Mouse (Mus musculus) ES-Bruce4 (cell line): ENCODE measurements around the gene 1500015O10Rik. TPM values are rescaled to one million over a fixed set of nuclear protein-coding genes. Genes with fewer than 3 reads are reported as not detected.

Source experiments
- H3K27ac ChIP-seq: 2 replicates; pipeline ENCODE4 v1.5.1; 2012; ENCODE audit warnings: low read length, inconsistent platforms; ENCODE audit not compliant: insufficient read depth
- H3K27me3 ChIP-seq: 2 replicates; pipeline ENCODE4 v1.6.1; 2012; ENCODE audit warnings: mild to moderate bottlenecking, low read length, inconsistent platforms; ENCODE audit not compliant: control insufficient read depth, poor library complexity, insufficient read depth, severe bottlenecking
- H3K36me3 ChIP-seq: 2 replicates; pipeline ENCODE4 v1.6.1; 2012; ENCODE audit warnings: inconsistent platforms, mild to moderate bottlenecking, low read length, moderate library complexity; ENCODE audit not compliant: control insufficient read depth, poor library complexity, insufficient read depth, severe bottlenecking
- H3K4me1 ChIP-seq: one replicate; pipeline ENCODE4 v1.8.1; 2011; ENCODE audit warnings: low read length; ENCODE audit not compliant: control insufficient read depth, insufficient read depth
- H3K4me3 ChIP-seq: 2 replicates; pipeline ENCODE4 v1.5.1; 2011; ENCODE audit warnings: low read depth, mild to moderate bottlenecking, low read length
- H3K9ac ChIP-seq: 2 replicates; pipeline ENCODE4 v1.6.1; 2012; ENCODE audit warnings: low read depth, mild to moderate bottlenecking, inconsistent platforms; ENCODE audit not compliant: poor library complexity, severe bottlenecking
- H3K9me3 ChIP-seq: replicated peaks from 2 replicates; pipeline ENCODE4 v1.6.1; 2012; ENCODE audit warnings: mild to moderate bottlenecking, low read length, inconsistent platforms; ENCODE audit not compliant: control insufficient read depth, poor library complexity, insufficient read depth, severe bottlenecking
- CTCF ChIP-seq: IDR thresholded peaks from one replicate; pipeline ENCODE4 v1.8.1; 2011; ENCODE audit warnings: low read depth, low read length
- EP300 ChIP-seq: IDR thresholded peaks from 2 replicates; pipeline ENCODE4 v1.6.1; 2011; ENCODE audit warnings: low read depth, low read length; ENCODE audit not compliant: insufficient read depth
- POLR2A ChIP-seq: IDR thresholded peaks from one replicate; pipeline ENCODE4 v1.8.1; 2011; ENCODE audit warnings: low read length; ENCODE audit not compliant: insufficient read depth
- polyA plus RNA-seq: library from polyadenylated mRNA; stranded (reverse); fragments of >200 nt; gene quantifications from 2 replicates; pipeline ENCODE4 v1.2.4, GENCODE M21; 2011; ENCODE audit warnings: low read depth; ENCODE audit not compliant: missing spikeins, insufficient read depth, insufficient read length

The 1500015O10Rik gene
- polyA plus RNA-seq, 1 experiment = not detected

DNA sequence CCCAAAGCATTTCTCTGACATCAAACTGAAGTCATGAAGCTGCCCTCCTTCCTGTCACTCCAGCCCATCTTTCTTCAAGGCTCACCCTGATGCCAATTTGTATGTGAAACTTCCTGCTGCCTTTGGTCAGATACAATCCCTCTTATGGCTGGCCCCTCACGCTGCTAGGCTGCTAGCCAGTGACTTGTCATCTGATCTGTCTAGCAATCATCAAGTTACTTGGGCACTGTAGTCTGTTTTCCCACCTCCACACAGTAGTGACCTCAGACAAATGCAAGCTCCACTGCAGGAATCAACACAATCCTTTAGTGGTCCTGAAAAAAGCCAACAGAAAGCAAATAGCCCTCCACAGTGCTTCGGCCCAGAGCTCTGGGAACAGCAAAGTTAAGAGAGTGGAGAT, 50.8 kb downstream of the 1500015O10Rik start:
- no peak overlapping the region for H3K9ac ChIP-seq
- H3K4me1 ChIP-seq = no peaks in the 10 kb centered on the region
- no peak overlapping the region for H3K4me3 ChIP-seq
- H3K36me3 ChIP-seq = no peaks in the 10 kb centered on the region
- no peaks in the 10 kb centered on the region for H3K9me3 ChIP-seq
- TF ChIP-seq POLR2A = no peak
- no peak for TF ChIP-seq EP300
- no peak for TF ChIP-seq CTCF
- no peaks in the 10 kb centered on the region for H3K27me3 ChIP-seq
- H3K27ac ChIP-seq = no peak overlapping the region

GRCm38 (mm10) chr1:43781672-43782071, 51.3 kb downstream of the 1500015O10Rik start:
- Histone ChIP-seq H3K9ac (no peak overlapping the region), H3K36me3 (no peaks in the 10 kb centered on the region), H3K4me3 (no peak overlapping the region), H3K27ac (no peak overlapping the region), H3K9me3 (no peaks in the 10 kb centered on the region), H3K27me3 (no peaks in the 10 kb centered on the region), H3K4me1 (no peaks in the 10 kb centered on the region)
- TF ChIP-seq POLR2A = no peak
- no peak for TF ChIP-seq CTCF
- TF ChIP-seq EP300 = no peak

DNA sequence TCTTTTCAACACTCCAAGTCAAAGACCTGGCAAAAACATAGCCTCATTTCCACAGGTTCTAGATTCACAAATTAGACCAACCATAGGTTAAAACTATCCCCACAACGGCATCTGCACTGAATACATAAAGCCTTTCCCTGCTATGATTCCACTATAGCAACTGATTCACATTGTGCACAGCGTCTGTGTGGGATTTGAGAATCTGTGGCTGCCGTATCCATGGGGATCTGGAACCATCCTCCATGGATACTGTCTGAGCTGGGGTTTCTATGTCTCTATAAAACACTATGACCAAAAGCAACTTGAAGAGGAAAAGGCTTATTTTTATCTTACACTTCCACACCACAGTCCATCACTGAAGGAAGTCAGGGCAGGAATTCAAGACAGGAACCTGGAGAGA, 52.3 kb downstream of the 1500015O10Rik start:
- Histone ChIP-seq H3K9me3 (no peaks in the 10 kb centered on the region), H3K4me1 (no peaks in the 10 kb centered on the region), H3K9ac (no peak overlapping the region)

GRCm38 (mm10) chr1:43783186-43783585, 52.8 kb downstream of the 1500015O10Rik start:
- Histone ChIP-seq H3K27ac (no peak overlapping the region), H3K36me3 (no peaks in the 10 kb centered on the region), H3K4me1 (no peaks in the 10 kb centered on the region), H3K27me3 (no peaks in the 10 kb centered on the region), H3K9ac (no peak overlapping the region), H3K4me3 (no peak overlapping the region), H3K9me3 (no peaks in the 10 kb centered on the region)
- no peak for TF ChIP-seq CTCF
- TF ChIP-seq POLR2A = no peak
- no peak for TF ChIP-seq EP300

More for the DNA sequence above, 52.3 kb downstream of the 1500015O10Rik start:
- TF ChIP-seq POLR2A (no peak), EP300 (no peak), CTCF (no peak)
- Histone ChIP-seq H3K27ac (no peak overlapping the region), H3K36me3 (no peaks in the 10 kb centered on the region), H3K27me3 (no peaks in the 10 kb centered on the region), H3K4me3 (no peak overlapping the region)

GRCm38 (mm10) chr1:43785316-43785715, 54.9 kb downstream of the 1500015O10Rik start:
- H3K36me3 ChIP-seq = no peaks in the 10 kb centered on the region

GRCm38 (mm10) chr1:43786711-43787110, 56.3 kb downstream of the 1500015O10Rik start:
- Histone ChIP-seq H3K4me1 (no peaks in the 10 kb centered on the region), H3K27me3 (no peaks in the 10 kb centered on the region), H3K36me3 (no peaks in the 10 kb centered on the region)

More at GRCm38 (mm10) chr1:43785316-43785715, 54.9 kb downstream of the 1500015O10Rik start:
- Histone ChIP-seq H3K27ac (no peak overlapping the region), H3K9me3 (no peaks in the 10 kb centered on the region), H3K4me1 (no peaks in the 10 kb centered on the region), H3K27me3 (no peaks in the 10 kb centered on the region), H3K9ac (no peak overlapping the region), H3K4me3 (no peak overlapping the region)
- TF ChIP-seq EP300 (no peak), POLR2A (no peak), CTCF (no peak)

More at GRCm38 (mm10) chr1:43786711-43787110, 56.3 kb downstream of the 1500015O10Rik start:
- Histone ChIP-seq H3K9me3 (no peaks in the 10 kb centered on the region), H3K9ac (no peak overlapping the region), H3K27ac (no peak overlapping the region), H3K4me3 (no peak overlapping the region)
- TF ChIP-seq CTCF (no peak), POLR2A (no peak), EP300 (no peak)
